Mouse (Mus musculus) large intestine, adult 2 months (tissue): Measurements from ENCODE around the gene Olfr389. TPM values are rescaled to one million over a fixed set of nuclear protein-coding genes. Genes with fewer than 3 reads are reported as not detected.

Source experiments
- DNase-seq: peaks from one replicate; pipeline ENCODE4 v3.0.0-alpha.2; 2012; ENCODE audit warnings: low read depth, low spot score
- WGBS: fragments of 180-500 bp; shearing (Covaris S2); methylation state at CpG from one replicate; pipeline ENCODE4 v1.1.7; 2018; 5-methylcytosine and 5-hydroxymethylcytosine counted together
- polyA plus RNA-seq: library from polyadenylated mRNA; depleted of rRNA; stranded (reverse); fragments of >200 nt; gene quantifications from 2 replicates; pipeline ENCODE4 v1.2.3, GENCODE M21; 2012; rRNA removed

Olfr389 gene
- not detected in 2 replicates for polyA plus RNA-seq

DNA sequence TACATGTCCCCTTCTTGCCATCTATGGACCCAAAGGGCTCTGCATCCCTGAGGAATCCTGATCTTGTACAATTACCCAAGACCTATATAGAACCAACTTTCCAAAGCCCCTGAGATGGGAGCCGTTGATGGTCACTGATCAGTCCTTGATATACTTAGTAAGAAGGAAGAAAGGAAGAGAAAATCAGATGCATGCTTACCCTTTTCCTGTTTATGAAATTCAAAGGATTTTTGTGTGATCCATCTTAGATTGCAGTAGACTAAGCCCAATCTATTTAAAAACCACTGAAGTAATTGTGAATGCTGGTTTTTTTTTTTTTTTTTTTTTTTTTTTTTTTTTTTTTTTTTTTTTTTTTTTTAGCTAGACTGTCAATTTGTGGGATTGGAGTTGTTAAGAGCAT, at the start of gene Olfr389:
Gene Olfr389, minus strand, starts transcription at position 101 of the 400 bp plus-strand sequence.
- no peak for DNase-seq
- WGBS: 88% methylated on average over 1 of the region's 1 CpGs

- WGBS: 98% methylated on average over 1 of the region's 1 CpGs
- no peak for DNase-seq
Observed at GRCm38 (mm10) chr11:73816949-73817348, 36.4 kb upstream of the Olfr389 start, which contains the start of gene Olfr392. Olfr392 (minus strand) TSS chr11:73817049.

- no peak for DNase-seq
- WGBS: 8% methylated on average over 1 of the region's 1 CpGs
Observed at GRCm38 (mm10) chr11:73802952-73803351, 22.4 kb upstream of the Olfr389 start, which contains the start of gene Olfr391-ps. Olfr391-ps (minus strand) TSS chr11:73803052.

DNA sequence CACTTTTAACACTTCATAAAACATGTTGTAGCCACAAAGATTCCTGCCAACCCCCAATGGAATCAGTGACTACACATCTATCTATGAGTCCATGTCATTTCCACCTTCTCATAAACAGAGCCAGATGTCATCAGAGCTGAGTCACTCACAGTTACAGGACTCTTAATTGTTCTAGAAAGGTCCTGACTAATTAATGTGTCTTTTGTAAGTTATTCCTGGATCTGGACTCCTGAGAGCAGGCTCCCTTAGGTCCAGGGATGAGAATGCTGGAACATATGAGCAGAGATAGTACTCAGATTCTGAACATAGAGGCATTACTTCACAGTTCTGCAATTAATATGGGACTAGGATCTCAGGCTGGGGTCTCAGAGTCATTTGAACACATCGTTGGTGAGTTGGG, 2.2 kb upstream of the Olfr389 start, which contains the start of gene Olfr390:
Gene Olfr390, plus strand, starts transcription at position 301 of the 400 bp plus-strand sequence.
- 60% methylated on average over 1 of the region's 1 CpGs for WGBS
- no peak for DNase-seq

DNA sequence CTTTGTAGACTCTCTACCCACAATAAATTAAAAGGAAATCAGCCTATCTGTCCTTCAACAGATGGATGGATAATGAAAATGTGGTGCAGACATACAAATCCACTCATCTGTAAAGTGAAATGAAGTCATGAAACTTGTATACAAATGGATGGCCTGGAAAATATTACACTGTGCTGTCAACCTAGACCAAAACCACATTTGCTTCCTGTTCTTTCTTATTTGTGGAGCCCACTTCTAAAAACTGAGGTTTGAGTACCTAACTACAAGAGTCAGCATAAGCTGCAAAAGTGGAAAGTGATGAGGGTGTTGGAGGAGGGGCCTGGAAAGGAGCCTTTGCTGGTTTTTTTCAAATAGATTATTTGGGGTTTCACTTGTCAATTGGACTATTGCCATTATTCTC, 21.4 kb downstream of the Olfr389 start:
- no peak for DNase-seq

Other genes with a start within 250 kb of the Olfr389 start
- not detected in 2 replicates for gene Olfr385, start 187.7 kb downstream of the Olfr389 start, polyA plus RNA-seq
- not detected in 2 replicates for gene Olfr384, start 182.1 kb downstream of the Olfr389 start, polyA plus RNA-seq
- not detected in 2 replicates for gene Zfp735, start 91.9 kb downstream of the Olfr389 start, polyA plus RNA-seq
- gene Olfr390, start 2.3 kb upstream of the Olfr389 start, polyA plus RNA-seq: not detected in 2 replicates
- gene Olfr391-ps, start 22.3 kb upstream of the Olfr389 start, polyA plus RNA-seq: 0.04 TPM in 1 of 2 replicates, not detected in the other
- not detected in 2 replicates for gene Olfr392, start 36.3 kb upstream of the Olfr389 start, polyA plus RNA-seq
- gene Olfr393, start 70.7 kb upstream of the Olfr389 start, polyA plus RNA-seq: not detected in 2 replicates
- not detected in 2 replicates for gene Olfr394, start 110.1 kb upstream of the Olfr389 start, polyA plus RNA-seq
- not detected in 2 replicates for gene Olfr395, start 128.6 kb upstream of the Olfr389 start, polyA plus RNA-seq
- gene Olfr23, start 156.0 kb upstream of the Olfr389 start, polyA plus RNA-seq: not detected in 2 replicates
- gene Olfr397, start 180.1 kb upstream of the Olfr389 start, polyA plus RNA-seq: not detected in 2 replicates
- not detected in 2 replicates for gene Olfr398, start 209.7 kb upstream of the Olfr389 start, polyA plus RNA-seq